In the genomic region with DNA sequence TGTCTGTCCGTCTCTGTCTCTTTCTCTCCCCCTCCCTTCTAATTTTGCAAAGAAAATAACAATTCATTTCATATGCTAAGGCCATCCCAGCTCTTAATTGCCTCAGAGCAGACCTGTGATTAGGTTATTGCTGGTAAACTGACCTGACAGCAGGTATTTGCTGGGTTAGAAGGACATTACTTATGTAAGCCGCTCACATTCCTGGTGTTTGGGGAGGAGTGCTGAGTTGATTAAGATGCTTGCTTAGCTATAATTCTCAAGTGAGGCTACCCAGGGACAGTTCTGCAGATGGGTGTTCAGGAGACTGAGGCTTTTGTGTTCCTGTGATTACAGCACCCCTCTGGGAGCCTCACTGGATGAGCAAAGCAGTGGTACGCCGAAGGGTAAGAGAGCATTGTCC, we compare ENCODE assay signal across 10 mouse cellular contexts. TPM values are rescaled to one million over a fixed set of nuclear protein-coding genes. Genes with fewer than 3 reads are reported as not detected.
DNase-seq lines count a peak whose midpoint lies in the region; ATAC-seq and TF ChIP-seq lines count a peak whose summit lies in the region.
"Had no signal": no experiment of that assay in that cellular context is flagged by ENCODE, and none has a peak within 500 bp of the region (broad histone marks: within the 10 kb centered on the region; RNA-seq: fewer than 3 reads in every experiment).

No protein-coding gene starts in this region.

- no peak for DNase-seq in heart, postnatal 4 days
- DNase-seq in lung, postnatal 0 days (ENCODE audit: low spot score), result no peak
- DNase-seq in lung, postnatal 36 days, result no peak
- DNase-seq in spleen, postnatal 36 days (ENCODE audit: low spot score in 2 of 2), result no peak
- DNase-seq: lung, adult 2 months; thymus, postnatal 14 days had no signal

- no peaks in the 10 kb centered on the region for H3K9me3 ChIP-seq in heart, embryonic 14.5 days (ENCODE audit: control insufficient read depth, low read length)
- no peaks in the 10 kb centered on the region for H3K9me3 ChIP-seq in lung, postnatal 0 days (ENCODE audit: low read length)
- H3K9me3 ChIP-seq in intestine, embryonic 16.5 days (ENCODE audit: control insufficient read depth, low read length), result no peaks in the 10 kb centered on the region
- H3K9me3 ChIP-seq in stomach, embryonic 14.5 days (ENCODE audit: control insufficient read depth, low read depth, low read length), result no peaks in the 10 kb centered on the region

- H3K36me3 ChIP-seq in heart, embryonic 14.5 days (ENCODE audit: control insufficient read depth, insufficient read depth, low read length), result peaks cover 47% of the 10 kb centered on the region
- H3K36me3 ChIP-seq in lung, postnatal 0 days (ENCODE audit: insufficient read depth, low read length), result peaks cover 15% of the 10 kb centered on the region; the same call in 1 of the 2 replicates
- no peaks in the 10 kb centered on the region for H3K36me3 ChIP-seq in intestine, embryonic 16.5 days (ENCODE audit: control insufficient read depth, insufficient read depth, low read length)
- peaks cover 13% of the 10 kb centered on the region for H3K36me3 ChIP-seq in stomach, embryonic 14.5 days (ENCODE audit: control insufficient read depth, insufficient read depth, low read length)

- H3K27ac ChIP-seq in heart, embryonic 14.5 days (replicated peaks in 1 of 2; ENCODE audit: control insufficient read depth in 1 of 2, insufficient read depth in 1 of 2, low read depth in 2 of 2, low read length in 2 of 2), result no peak overlapping the region
- no peak overlapping the region for H3K27ac ChIP-seq in lung, postnatal 0 days (ENCODE audit: low read length)
- no peak overlapping the region for H3K27ac ChIP-seq in intestine, embryonic 16.5 days (ENCODE audit: low read length)
- no peak overlapping the region for H3K27ac ChIP-seq in stomach, embryonic 14.5 days (ENCODE audit: low read length)

- peak overlapping the region; percentile 54 for H3K9ac ChIP-seq in heart, embryonic 14.5 days (ENCODE audit: low read length)
- H3K9ac ChIP-seq in lung, postnatal 0 days (replicated peaks; ENCODE audit: low read depth), result no peak overlapping the region
- H3K9ac ChIP-seq in intestine, embryonic 16.5 days (ENCODE audit: low read depth, low read length), result peak overlapping the region; percentile 14; the same call in 1 of the 2 replicates
- H3K9ac ChIP-seq in stomach, embryonic 14.5 days (replicated peaks; ENCODE audit: low read depth, low read length), result no peak overlapping the region; the same call in 1 of the 2 replicates

- peak overlapping the region in 1 of 2 experiments; percentile 21; a peak in 2 of 4 replicates for H3K4me3 ChIP-seq in heart, embryonic 14.5 days (ENCODE audit: control insufficient read depth in 1 of 2, insufficient read depth in 1 of 2, low read depth in 1 of 2, low read length in 2 of 2)
- H3K4me3 ChIP-seq in lung, postnatal 0 days (ENCODE audit: low read depth, low read length), result no peak overlapping the region
- peak overlapping the region; percentile 29 for H3K4me3 ChIP-seq in intestine, embryonic 16.5 days (ENCODE audit: low read length)
- peak overlapping the region; percentile 4; the same call in 1 of the 2 replicates for H3K4me3 ChIP-seq in stomach, embryonic 14.5 days (ENCODE audit: low read depth, low read length)

- no peaks in the 10 kb centered on the region for H3K27me3 ChIP-seq in heart, embryonic 14.5 days (ENCODE audit: control insufficient read depth, insufficient read depth, low read length)
- H3K27me3 ChIP-seq in lung, postnatal 0 days (replicated peaks; ENCODE audit: insufficient read depth, low read length), result no peaks in the 10 kb centered on the region
- H3K27me3 ChIP-seq in intestine, embryonic 16.5 days (replicated peaks; ENCODE audit: control insufficient read depth, insufficient read depth, low read length), result no peaks in the 10 kb centered on the region
- H3K27me3 ChIP-seq in stomach, embryonic 14.5 days (ENCODE audit: control insufficient read depth, insufficient read depth, low read length), result no peaks in the 10 kb centered on the region

- no peak for TF ChIP-seq CTCF in lung, postnatal 0 days (IDR thresholded peaks at IDR 0.05)

- TF ChIP-seq EP300 in lung, postnatal 0 days (IDR thresholded peaks at IDR 0.05), result no peak

- no peak for ATAC-seq in heart, embryonic 14.5 days (ENCODE audit: insufficient number of reproducible peaks, insufficient read depth, low FRiP score, low read depth)
- no peak for ATAC-seq in lung, postnatal 0 days
- no peak for ATAC-seq in intestine, embryonic 16.5 days
- ATAC-seq in stomach, embryonic 14.5 days (ENCODE audit: insufficient number of reproducible peaks, insufficient read depth, low FRiP score, low read depth), result no peak
- ATAC-seq in erythroblast, adult 5-6 weeks (replicated peaks; ENCODE audit: low FRiP score, poor library complexity, severe bottlenecking), result no peak

- 62% methylated on average over 4 of the region's 4 CpGs for WGBS in heart, embryonic 14.5 days
- 78% methylated on average over 4 of the region's 4 CpGs for WGBS in lung, postnatal 0 days
- 46% methylated on average over 4 of the region's 4 CpGs for WGBS in intestine, embryonic 16.5 days
- 59% methylated on average over 4 of the region's 4 CpGs for WGBS in stomach, embryonic 14.5 days

- peaks cover 0 to 19% of the 10 kb centered on the region in 2 experiments; a peak in 2 of 4 replicates for H3K4me1 ChIP-seq in heart, embryonic 14.5 days (ENCODE audit: control insufficient read depth in 2 of 2, insufficient read depth in 2 of 2, low read length in 2 of 2)
- 0 out of 2 replicates have a peak, but pooled peaks cover 5% of the 10 kb centered on the region for H3K4me1 ChIP-seq in lung, postnatal 0 days (ENCODE audit: insufficient read depth, low read depth, low read length)
- H3K4me1 ChIP-seq in intestine, embryonic 16.5 days (ENCODE audit: control insufficient read depth, insufficient read depth, low read length), result peaks cover 7% of the 10 kb centered on the region
- peaks cover 16% of the 10 kb centered on the region for H3K4me1 ChIP-seq in stomach, embryonic 14.5 days (ENCODE audit: control insufficient read depth, insufficient read depth, low read length)

- peak overlapping the region; percentile 55 for H3K4me2 ChIP-seq in heart, embryonic 14.5 days (ENCODE audit: low read length)
- H3K4me2 ChIP-seq in lung, postnatal 0 days (replicated peaks; ENCODE audit: low read depth, low read length), result 0 out of 2 replicates have a peak overlapping the region, but pooled peaks have one; percentile 4
- peak overlapping the region; percentile 43 for H3K4me2 ChIP-seq in intestine, embryonic 16.5 days (ENCODE audit: low read depth, low read length)
- H3K4me2 ChIP-seq in stomach, embryonic 14.5 days (replicated peaks; ENCODE audit: low read depth, low read length), result peak overlapping the region; percentile 69

RNA-seq across cellular contexts. Expression of gene Itprid2, which starts 3.8 kb away (rescaled TPM):
- 9.1 and 11.1 TPM in 2 replicates for polyA plus RNA-seq in heart, embryonic 14.5 days (2014; fragmentation: Nextera tagmentation; extraction: Ambion mirVana)
- 10 to 100 TPM; 23.3 to 27.4 TPM for total RNA-seq in heart, postnatal 4 days (2021)
- polyA plus RNA-seq in lung, postnatal 0 days (2015; fragmentation: Nextera tagmentation; extraction: Ambion mirVana), result 7.2 and 7.6 TPM in 2 replicates
- polyA plus RNA-seq in intestine, embryonic 16.5 days (2015; fragmentation: Nextera tagmentation; extraction: Ambion mirVana), result 15.5 and 17.6 TPM in 2 replicates
- 22.2 and 24.6 TPM in 2 replicates for polyA plus RNA-seq in stomach, embryonic 14.5 days (2014; fragmentation: Nextera tagmentation; extraction: Ambion mirVana)
- 3.8 and 7.5 TPM in 2 replicates for total RNA-seq in erythroblast, adult 5-6 weeks (2015; ENCODE audit: low replicate concordance)
- total RNA-seq in erythroblast, adult 5-6 weeks (2017; ENCODE audit: low replicate concordance), result 2.1 and 3.2 TPM in 2 replicates

Comparison
In these comparisons a context has a peak if more than half of its experiments do, and no peak if none do; other contexts are left out.
1. H3K4me2 ChIP-seq: peak in every context shown above with its lines; median percentile 69 in stomach, embryonic 14.5 days; 55 in heart, embryonic 14.5 days; 43 in intestine, embryonic 16.5 days; 4 in lung, postnatal 0 days.
2. H3K9ac ChIP-seq: peak in heart, embryonic 14.5 days (single experiment) and intestine, embryonic 16.5 days (single experiment); none in lung, postnatal 0 days (single experiment) and stomach, embryonic 14.5 days (single experiment).